Mouse (Mus musculus) limb, embryonic 11.5 days (tissue): ENCODE measurements around the gene Eif3i. TPM values are rescaled to one million over a fixed set of nuclear protein-coding genes. Genes with fewer than 3 reads are reported as not detected.
A peak's percentile ranks its signal among the peaks of the same experiment; 100 is the strongest.

ENCODE experiments used
- ATAC-seq: fragments of 200-750 bp; cut with Nextera tagmentation; 2 replicates; pipeline ENCODE4 v1.8.0; 2017; ENCODE audit warnings: low read depth; ENCODE audit not compliant: insufficient number of reproducible peaks, low FRiP score, low TSS enrichment
- DNase-seq: peaks from one replicate; pipeline ENCODE4 v3.0.0-alpha.2; 2015; ENCODE audit warnings: low spot score
- H3K27ac ChIP-seq: fragments of 300-500 bp; sonication (generic); replicated peaks from 2 replicates; pipeline ENCODE4 v1.5.1; 2014; ENCODE audit warnings: low read depth, mild to moderate bottlenecking, low read length
- H3K27me3 ChIP-seq: fragments of 300-500 bp; sonication (generic); 2 replicates; pipeline ENCODE4 v1.6.1; 2014; ENCODE audit warnings: mild to moderate bottlenecking, low read length, mixed read lengths; ENCODE audit not compliant: control insufficient read depth, insufficient read depth
- H3K36me3 ChIP-seq: fragments of 300-500 bp; sonication (generic); 2 replicates; pipeline ENCODE4 v1.6.1; 2014; ENCODE audit warnings: mild to moderate bottlenecking, low read length, moderate library complexity, mixed read lengths; ENCODE audit not compliant: control insufficient read depth, insufficient read depth
- H3K4me1 ChIP-seq: fragments of 300-500 bp; sonication (generic); 2 replicates; pipeline ENCODE4 v1.6.1; 2014; ENCODE audit warnings: low read length, mixed read lengths; ENCODE audit not compliant: control insufficient read depth, insufficient read depth
- H3K4me2 ChIP-seq: fragments of 300-500 bp; sonication (generic); 2 replicates; pipeline ENCODE4 v1.6.1; 2014; ENCODE audit warnings: low read depth, mild to moderate bottlenecking, moderate library complexity; ENCODE audit not compliant: severe bottlenecking
- H3K4me3 ChIP-seq: fragments of 300-500 bp; sonication (generic); 2 replicates; pipeline ENCODE4 v1.5.1; 2014; ENCODE audit warnings: low read depth, low read length
- H3K9ac ChIP-seq: fragments of 300-500 bp; sonication (generic); 2 replicates; pipeline ENCODE4 v1.6.1; 2014; ENCODE audit warnings: mild to moderate bottlenecking, low read length
- H3K9me3 ChIP-seq: fragments of 300-500 bp; sonication (generic); 2 replicates; pipeline ENCODE4 v1.6.1; 2016; ENCODE audit warnings: low read length; ENCODE audit not compliant: control insufficient read depth
- WGBS: fragments of 180-500 bp; shearing (Covaris S2); extraction: QIAGEN DNeasy Blood & Tissue Kit; methylation state at CpG from one replicate; pipeline ENCODE4 v1.1.7; 2014; 5-methylcytosine and 5-hydroxymethylcytosine counted together
- polyA plus RNA-seq: library from polyadenylated mRNA; unstranded; fragments of >200 nt; fragmentation: Nextera tagmentation; extraction: Ambion mirVana; gene quantifications from 2 replicates; pipeline ENCODE4 v1.2.1, GENCODE M21; 2014

The Eif3i gene
- polyA plus RNA-seq = 296 and 317 TPM in 2 replicates

- Histone ChIP-seq H3K27ac (peak within 1 kb of the TSS; percentile 62), H3K4me1 (peaks cover 13% of the 10 kb centered on the region), H3K4me2 (peak within 1 kb of the TSS; percentile 69), H3K27me3 (no peaks in the 10 kb centered on the region), H3K4me3 (peak within 1 kb of the TSS; percentile 96), H3K9ac (peak within 1 kb of the TSS; percentile 84), H3K9me3 (no peaks in the 10 kb centered on the region), H3K36me3 (peaks cover 4% of the 10 kb centered on the region; the same call in 1 of the 2 replicates)
- DNase-seq = peak; percentile 85
- ATAC-seq = peak; percentile 78
- WGBS = under 1% methylated on average over 70 of the region's 74 CpGs
Observed at GRCm38 (mm10) chr4:129600233-129601158, at the start of gene Eif3i, which contains the start of gene Tmem234. Gene Eif3i (minus strand): TSS chr4:129600648. Gene Tmem234 (plus strand): TSS chr4:129600668.

DNA sequence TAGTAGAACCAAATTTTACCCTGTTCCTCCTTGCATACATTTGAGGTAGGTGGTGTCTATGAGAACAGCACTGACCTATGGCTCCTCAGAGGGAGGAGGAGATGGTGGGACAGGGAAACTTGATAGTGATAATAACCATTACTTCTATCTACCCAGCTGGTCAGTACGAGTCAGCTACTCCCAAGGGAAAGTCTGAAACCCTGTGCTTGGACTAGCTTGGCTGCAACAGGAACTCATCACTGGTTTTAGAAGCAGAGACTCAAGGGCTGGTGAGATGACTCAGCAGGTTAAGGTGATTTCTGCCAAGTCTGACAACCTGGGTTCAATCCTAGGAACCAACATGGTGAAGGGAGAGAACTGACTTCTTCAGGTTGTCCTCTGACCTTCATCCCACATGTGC lies 48.2 kb upstream of the Eif3i start:
- no peak overlapping the region for H3K4me3 ChIP-seq
- no peak overlapping the region for H3K9ac ChIP-seq
- H3K27me3 ChIP-seq = no peaks in the 10 kb centered on the region
- H3K36me3 ChIP-seq = peaks cover 37% of the 10 kb centered on the region
- ATAC-seq (no peak), DNase-seq (no peak)
- H3K4me2 ChIP-seq = no peak overlapping the region
- H3K4me1 ChIP-seq = no peaks in the 10 kb centered on the region
- no peaks in the 10 kb centered on the region for H3K9me3 ChIP-seq
- H3K27ac ChIP-seq = no peak overlapping the region
- WGBS = 85% methylated on average over 1 of the region's 1 CpGs

DNA sequence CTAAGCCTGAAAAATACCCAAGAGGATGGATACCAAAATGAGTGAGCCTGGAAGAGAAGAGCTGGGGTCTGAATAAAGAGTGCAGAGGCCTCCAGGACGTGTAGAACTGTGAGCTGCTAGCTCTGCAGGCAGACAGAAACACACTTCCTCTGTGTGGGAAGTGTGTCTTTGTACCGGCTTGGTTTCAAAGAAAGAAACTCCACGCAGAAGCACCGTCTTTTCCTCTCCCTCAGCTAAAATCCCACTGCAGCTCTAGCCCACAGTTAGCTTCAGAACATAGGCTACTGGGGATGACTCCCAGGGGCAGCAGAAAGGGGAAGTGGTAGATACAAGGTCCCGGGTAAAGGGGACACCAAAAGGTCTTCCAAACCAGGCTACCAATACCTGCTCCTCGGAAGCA lies 44.8 kb upstream of the Eif3i start:
- Histone ChIP-seq H3K27me3 (no peaks in the 10 kb centered on the region), H3K9ac (no peak overlapping the region), H3K4me2 (0 out of 2 replicates have a peak overlapping the region, but pooled peaks have one; percentile 4), H3K27ac (no peak overlapping the region), H3K36me3 (peaks cover 26% of the 10 kb centered on the region; the same call in 1 of the 2 replicates), H3K9me3 (no peaks in the 10 kb centered on the region), H3K4me3 (no peak overlapping the region), H3K4me1 (no peaks in the 10 kb centered on the region)
- ATAC-seq (no peak), DNase-seq (no peak)
- 89% methylated on average over 6 of the region's 6 CpGs for WGBS

GRCm38 (mm10) chr4:129641756-129642155 lies 41.3 kb upstream of the Eif3i start:
- 49% methylated on average over 5 of the region's 5 CpGs for WGBS
- no peak overlapping the region for H3K9ac ChIP-seq
- H3K36me3 ChIP-seq = peaks cover 22% of the 10 kb centered on the region; the same call in 1 of the 2 replicates
- H3K4me2 ChIP-seq = peak overlapping the region; percentile 96; the same call in 1 of the 2 replicates
- H3K9me3 ChIP-seq = no peaks in the 10 kb centered on the region
- ATAC-seq = no peak
- H3K4me1 ChIP-seq = peaks cover 11% of the 10 kb centered on the region
- no peaks in the 10 kb centered on the region for H3K27me3 ChIP-seq
- H3K27ac ChIP-seq = no peak overlapping the region
- H3K4me3 ChIP-seq = no peak overlapping the region
- DNase-seq = no peak

DNA sequence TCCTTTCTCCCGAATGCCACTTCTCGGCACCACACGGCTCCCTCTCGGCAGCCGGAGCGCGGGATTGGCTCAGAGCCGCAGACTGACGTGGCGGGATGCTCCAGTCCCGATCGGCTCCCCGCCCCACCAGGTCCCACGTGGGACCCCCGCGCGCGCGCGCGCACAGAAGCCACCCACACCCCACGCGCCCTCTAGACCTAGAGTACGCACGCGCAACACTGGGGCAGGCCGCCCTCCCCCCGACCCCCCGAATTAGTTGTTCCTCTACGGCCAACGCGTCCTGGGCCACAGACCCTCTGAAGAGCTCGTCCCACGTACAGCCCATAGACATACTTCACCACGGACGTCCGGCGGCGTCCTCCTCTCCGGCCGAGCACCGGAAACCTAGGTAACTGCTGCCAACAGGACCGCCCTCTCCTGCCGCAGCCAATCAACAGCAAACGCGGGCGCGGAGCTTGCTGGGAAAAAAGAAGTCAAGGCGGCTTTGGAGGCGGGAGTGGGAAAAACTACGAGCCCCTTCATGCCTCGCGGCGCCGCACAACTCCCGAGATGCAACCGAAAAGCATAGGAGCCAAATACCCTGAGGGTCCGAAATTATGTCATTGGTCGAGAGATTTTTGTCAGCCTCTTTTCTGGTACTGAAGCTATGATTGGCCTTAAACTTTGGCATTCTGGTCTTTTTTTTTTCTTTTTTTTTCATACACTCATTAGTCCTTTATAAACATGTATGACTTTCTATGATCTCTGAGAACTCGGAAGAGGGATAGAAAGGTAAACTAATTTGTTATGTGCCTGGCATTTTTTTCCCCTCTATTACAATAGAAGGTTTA lies 40.4 kb upstream of the Eif3i start, which contains the start of gene Txlna:
TSS of gene Txlna (minus strand) at position 428 of the 830 bp plus-strand sequence.
- peak within 1 kb of the TSS; percentile 76 for H3K9ac ChIP-seq
- peak within 1 kb of the TSS; percentile 87 for H3K27ac ChIP-seq
- under 1% methylated on average over 60 of the region's 60 CpGs for WGBS
- H3K4me1 ChIP-seq = peaks cover 11% of the 10 kb centered on the region
- no peaks in the 10 kb centered on the region for H3K9me3 ChIP-seq
- H3K36me3 ChIP-seq = peaks cover 26% of the 10 kb centered on the region
- peak within 1 kb of the TSS; percentile 74 for H3K4me3 ChIP-seq
- ATAC-seq (peak; percentile 94), DNase-seq (peak; percentile 97)
- peak within 1 kb of the TSS; percentile 96 for H3K4me2 ChIP-seq
- H3K27me3 ChIP-seq = no peaks in the 10 kb centered on the region

GRCm38 (mm10) chr4:129640101-129640637 lies 39.7 kb upstream of the Eif3i start:
- no peak for ATAC-seq
- Histone ChIP-seq H3K4me1 (peaks cover 11% of the 10 kb centered on the region), H3K4me3 (peak overlapping the region; percentile 74), H3K9ac (peak overlapping the region; percentile 76), H3K27me3 (no peaks in the 10 kb centered on the region), H3K27ac (peak overlapping the region; percentile 87), H3K9me3 (no peaks in the 10 kb centered on the region), H3K36me3 (peaks cover 26% of the 10 kb centered on the region), H3K4me2 (peak overlapping the region; percentile 96)
- WGBS = 9% methylated on average over 17 of the region's 17 CpGs
- DNase-seq = peak; percentile 32

GRCm38 (mm10) chr4:129639221-129639620 lies 38.8 kb upstream of the Eif3i start:
- H3K9me3 ChIP-seq = no peaks in the 10 kb centered on the region
- no peak overlapping the region for H3K27ac ChIP-seq
- no peak overlapping the region for H3K9ac ChIP-seq
- peak overlapping the region; percentile 96; the same call in 1 of the 2 replicates for H3K4me2 ChIP-seq
- 91% methylated on average over 15 of the region's 15 CpGs for WGBS
- no peaks in the 10 kb centered on the region for H3K27me3 ChIP-seq
- peaks cover 24% of the 10 kb centered on the region for H3K36me3 ChIP-seq
- no peak overlapping the region; the same call in 1 of the 2 replicates for H3K4me3 ChIP-seq
- no peak for DNase-seq
- ATAC-seq = no peak
- peaks cover 11% of the 10 kb centered on the region for H3K4me1 ChIP-seq

DNA sequence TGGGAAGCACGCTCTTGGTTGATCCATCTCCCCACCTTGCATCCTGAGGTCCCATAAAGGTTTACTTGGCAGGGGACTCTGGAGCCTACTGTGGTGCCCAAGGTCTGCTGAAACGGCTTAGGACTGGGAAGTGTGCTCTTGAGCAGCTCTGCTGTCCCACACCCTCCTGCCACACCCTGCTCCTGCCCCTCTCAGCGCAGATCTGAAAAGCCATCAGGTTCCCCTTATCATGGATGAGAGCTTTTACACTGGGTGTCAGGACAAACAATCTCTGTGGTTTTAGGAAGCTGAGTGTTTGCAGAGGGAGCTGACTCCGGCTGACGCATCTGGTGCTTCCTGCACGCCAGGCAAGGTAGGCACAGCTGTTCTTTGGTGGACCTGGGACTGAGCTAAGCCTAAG lies 33.4 kb upstream of the Eif3i start:
- H3K9ac ChIP-seq = no peak overlapping the region
- peaks cover 69% of the 10 kb centered on the region for H3K36me3 ChIP-seq
- H3K4me3 ChIP-seq = no peak overlapping the region
- no peak overlapping the region for H3K4me2 ChIP-seq
- H3K4me1 ChIP-seq = peaks cover under 1% of the 10 kb centered on the region; the same call in 1 of the 2 replicates
- no peaks in the 10 kb centered on the region for H3K27me3 ChIP-seq
- ATAC-seq (no peak), DNase-seq (no peak)
- H3K9me3 ChIP-seq = no peaks in the 10 kb centered on the region
- WGBS = 94% methylated on average over 6 of the region's 6 CpGs
- no peak overlapping the region for H3K27ac ChIP-seq
